Mouse (Mus musculus) CH12F3 (cell line): ENCODE results near the gene Gsx1.

ENCODE experiments used
- in situ Hi-C: fragments of 300-500 bp; cut with MboI; formaldehyde crosslinking; loops from 2 replicates; pipeline ENCODE4 v1.14.3; 2020; ENCODE audit warnings: low sequenced_read_pairs

Gene Gsx1

DNA sequence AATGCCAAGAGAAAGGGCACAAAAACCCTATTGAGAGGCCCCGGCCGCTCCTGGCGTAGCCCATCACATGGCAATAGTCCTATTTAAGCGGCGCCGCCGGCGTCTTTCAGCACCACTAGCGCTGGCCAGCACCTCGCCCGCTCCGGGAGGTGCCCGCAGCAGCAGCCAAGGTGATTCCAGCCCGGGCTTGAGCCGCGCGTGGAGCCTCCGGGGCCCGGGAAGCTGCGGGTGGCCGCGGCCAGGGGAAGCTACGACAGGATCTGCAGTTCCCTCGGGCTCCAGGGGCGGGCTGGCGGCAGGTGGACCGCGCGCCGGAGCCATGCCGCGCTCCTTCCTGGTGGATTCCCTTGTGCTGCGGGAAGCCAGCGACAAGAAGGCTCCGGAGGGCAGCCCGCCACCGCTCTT lies at the start of gene Gsx1:
Gene Gsx1 (plus strand): TSS at position 126 of the 405 bp plus-strand sequence.
- in situ Hi-C loops = no loop called here

DNA sequence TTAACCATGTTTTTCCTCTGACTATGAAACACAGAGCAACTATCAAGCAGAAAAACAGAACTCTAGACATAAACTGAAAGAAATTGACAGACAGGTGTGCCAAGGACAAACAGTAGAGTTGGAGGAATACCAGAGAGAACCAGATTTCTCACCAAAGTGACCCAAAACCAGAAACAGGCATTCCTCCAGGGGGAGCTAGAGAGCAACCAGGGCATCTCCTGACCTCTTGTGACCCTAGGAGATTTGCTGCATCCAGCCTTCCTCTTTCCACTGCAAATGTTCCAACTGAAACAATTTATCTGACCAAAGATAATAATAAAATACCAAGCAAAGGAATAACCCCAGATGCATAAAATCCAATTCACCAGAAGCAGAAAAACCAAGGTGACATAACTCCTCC lies 41.2 kb upstream of the Gsx1 start:
- in situ Hi-C loops = no loop called here

DNA sequence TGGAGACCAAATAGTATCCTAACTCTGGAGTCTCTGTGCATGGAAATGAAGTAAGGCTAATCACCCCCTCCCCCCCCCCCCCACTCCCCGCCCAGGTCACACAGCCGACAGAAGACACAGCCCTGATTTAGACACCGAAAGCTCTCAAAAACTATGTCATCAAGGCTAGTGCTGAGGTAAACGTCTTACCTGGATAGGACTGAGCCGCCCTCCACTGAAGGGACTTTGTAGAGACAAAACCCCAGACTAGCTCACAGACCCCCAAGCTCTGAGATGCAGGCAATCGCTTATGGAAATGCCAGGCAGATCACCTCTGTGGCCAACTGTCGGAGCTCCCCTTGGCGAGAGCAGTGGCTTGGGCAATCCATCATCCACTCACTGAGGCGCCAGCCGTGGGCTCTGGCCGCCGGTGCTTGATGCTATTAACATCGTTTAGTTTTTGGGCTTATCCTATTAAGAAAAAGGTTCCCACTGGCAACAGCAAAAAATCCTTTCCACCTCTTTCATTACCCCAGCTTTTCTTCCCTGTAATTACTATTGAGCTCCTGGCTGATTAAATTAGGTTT lies 33.6 kb upstream of the Gsx1 start:
- in situ Hi-C loops = no loop called here

DNA sequence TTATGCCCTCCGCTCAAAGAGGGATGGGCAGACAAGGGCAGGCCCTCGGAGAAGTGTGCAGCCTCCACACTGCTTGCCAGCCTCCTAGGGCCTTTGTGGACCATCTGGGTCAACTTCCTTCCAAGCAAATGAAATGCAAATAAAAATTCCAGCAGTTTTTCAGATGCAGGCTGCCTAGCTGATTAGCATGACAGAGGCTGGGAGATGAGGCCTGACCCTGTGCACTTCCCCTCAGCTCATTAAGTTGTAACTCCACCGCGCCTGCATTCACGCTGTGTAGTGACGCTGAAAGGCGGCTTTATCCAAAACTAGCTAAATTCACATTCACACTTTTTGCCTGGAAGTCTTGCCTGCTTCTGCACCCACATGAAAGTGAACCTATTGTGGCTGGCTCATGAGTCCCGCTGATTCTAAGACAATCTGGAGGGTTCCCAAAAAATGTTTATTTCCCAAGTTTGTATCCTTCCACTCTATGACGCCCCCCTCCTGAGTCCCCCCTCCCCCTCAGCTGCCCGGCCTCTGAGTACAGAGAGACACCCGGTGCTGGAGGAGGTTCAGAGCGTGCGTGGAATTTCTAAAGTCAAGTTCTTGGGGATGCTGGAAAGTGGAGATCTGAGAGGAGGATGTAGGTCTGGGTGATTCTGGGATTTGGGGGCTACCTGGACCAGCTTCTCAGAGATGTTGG lies 32.9 kb upstream of the Gsx1 start:
- in situ Hi-C loops = no loop called here

DNA sequence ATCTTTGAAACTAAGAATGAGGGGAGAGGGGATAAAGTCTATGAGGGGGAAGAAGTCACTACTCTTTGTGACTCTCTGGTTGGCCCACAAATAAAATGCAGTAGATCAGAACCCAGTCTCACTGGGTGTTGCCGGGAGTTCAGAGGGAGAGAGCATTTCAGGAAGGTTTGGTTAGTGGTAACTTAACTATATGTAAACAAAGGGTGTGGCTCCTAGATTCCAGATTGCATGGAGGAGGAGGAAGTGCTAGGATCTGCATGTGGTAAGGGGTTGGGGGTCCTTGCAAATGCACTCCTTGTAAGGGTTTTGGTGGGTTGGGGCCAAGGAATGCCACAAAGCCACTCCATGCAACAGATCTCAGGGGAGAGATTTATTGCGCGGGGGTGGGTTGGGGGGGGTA lies 32.1 kb upstream of the Gsx1 start:
- in situ Hi-C loops = no loop called here

DNA sequence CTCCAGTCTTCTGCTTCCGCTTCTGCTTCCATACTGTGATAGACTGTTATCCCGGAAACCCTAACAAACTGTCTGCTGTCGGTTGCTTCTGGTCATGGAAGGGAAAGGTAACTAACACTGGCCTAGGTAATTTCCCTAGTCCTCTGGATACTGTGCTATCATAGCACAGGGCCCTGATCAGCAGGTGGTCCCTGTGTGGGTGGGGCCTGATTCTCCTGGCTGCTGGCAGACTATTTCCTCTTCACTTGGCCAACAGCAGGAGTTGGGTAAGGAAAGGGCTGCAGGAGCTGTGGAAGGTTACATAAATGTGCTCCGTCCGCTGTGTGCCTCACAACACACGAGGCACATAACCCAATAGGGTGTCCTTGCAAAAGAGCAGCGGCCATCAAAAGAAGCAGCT lies 31.1 kb upstream of the Gsx1 start:
- in situ Hi-C loops = no loop called here

- in situ Hi-C loops = no loop called here
These were observed 29.2 kb upstream of the Gsx1 start for GRCm38 (mm10) chr5:147159320-147159719.

- in situ Hi-C loops = no loop called here
These were observed 28.7 kb upstream of the Gsx1 start for GRCm38 (mm10) chr5:147159792-147160191.

GRCm38 (mm10) chr5:147165060-147165459 lies 23.4 kb upstream of the Gsx1 start:
- in situ Hi-C loops = no loop called here

- in situ Hi-C loops = no loop called here
These were observed 18.4 kb upstream of the Gsx1 start for GRCm38 (mm10) chr5:147170088-147170487.

DNA sequence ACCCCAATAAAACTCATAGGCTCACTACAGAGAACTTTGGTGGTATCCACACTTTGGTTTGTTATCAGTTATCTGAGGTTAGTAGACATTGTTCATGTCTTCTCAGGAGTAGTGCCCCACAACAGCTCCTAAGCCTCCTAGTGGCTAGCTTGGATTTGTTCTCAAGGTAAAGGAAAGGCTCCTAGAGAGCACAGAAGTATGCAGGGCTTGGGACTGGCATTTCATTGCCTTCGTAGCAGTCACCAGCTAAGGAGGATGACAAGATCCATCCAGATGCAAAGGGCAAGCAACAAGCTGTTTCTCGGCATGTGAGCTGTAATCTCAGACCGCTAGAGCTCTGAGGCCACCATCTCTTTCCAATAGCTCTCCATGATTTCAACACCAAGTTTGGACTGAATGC lies 14.4 kb upstream of the Gsx1 start:
- in situ Hi-C loops = no loop called here

- in situ Hi-C loops = no loop called here
These were observed 3.2 kb upstream of the Gsx1 start for GRCm38 (mm10) chr5:147185174-147185915.

- in situ Hi-C loops = no loop called here
These were observed 2.5 kb upstream of the Gsx1 start for GRCm38 (mm10) chr5:147186001-147186431.

DNA sequence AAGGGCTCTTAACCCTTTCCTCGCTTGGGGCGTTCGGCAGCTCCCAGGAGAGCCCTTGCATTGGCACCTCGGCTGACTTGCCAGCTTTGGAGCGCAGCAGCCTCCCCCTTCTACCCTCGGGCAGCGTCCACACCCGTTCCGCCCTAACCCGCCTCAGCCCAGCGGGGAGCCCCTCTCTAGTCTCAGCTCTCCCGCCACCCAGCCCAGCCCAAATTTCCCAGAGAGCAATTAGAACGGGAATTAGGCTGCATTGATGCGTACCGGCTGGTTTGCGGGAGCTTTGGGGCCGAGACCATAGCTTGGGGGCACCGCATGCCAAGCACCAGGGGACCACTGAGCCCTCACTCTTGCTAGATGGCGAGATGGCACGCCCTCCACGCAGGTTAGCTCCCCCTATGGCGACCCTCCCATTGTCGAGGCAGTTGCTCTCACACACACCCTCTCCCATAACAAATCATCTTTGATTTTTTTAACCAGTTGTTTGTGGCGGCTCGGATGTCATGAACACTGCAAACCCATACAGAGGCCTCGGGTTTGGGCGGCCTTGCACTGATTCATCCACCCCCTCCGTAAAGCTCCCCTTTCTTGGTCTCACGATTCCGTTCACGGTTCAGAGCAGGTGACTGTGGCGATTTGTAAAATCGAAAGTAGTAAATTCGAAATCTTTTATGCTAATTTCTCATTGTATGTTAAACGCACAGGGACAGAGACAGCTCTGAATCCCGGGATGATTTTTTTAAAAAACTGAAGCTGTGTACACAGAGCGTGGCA lies 1.5 kb upstream of the Gsx1 start:
- in situ Hi-C loops = no loop called here

- in situ Hi-C loops = no loop called here
These were observed 835 bp upstream of the Gsx1 start for GRCm38 (mm10) chr5:147187552-147188170.

GRCm38 (mm10) chr5:147189156-147189555 lies 660 bp downstream of the Gsx1 start:
- in situ Hi-C loops = no loop called here

- in situ Hi-C loops = no loop called here
These were observed 1.5 kb downstream of the Gsx1 start for GRCm38 (mm10) chr5:147189836-147190602.

DNA sequence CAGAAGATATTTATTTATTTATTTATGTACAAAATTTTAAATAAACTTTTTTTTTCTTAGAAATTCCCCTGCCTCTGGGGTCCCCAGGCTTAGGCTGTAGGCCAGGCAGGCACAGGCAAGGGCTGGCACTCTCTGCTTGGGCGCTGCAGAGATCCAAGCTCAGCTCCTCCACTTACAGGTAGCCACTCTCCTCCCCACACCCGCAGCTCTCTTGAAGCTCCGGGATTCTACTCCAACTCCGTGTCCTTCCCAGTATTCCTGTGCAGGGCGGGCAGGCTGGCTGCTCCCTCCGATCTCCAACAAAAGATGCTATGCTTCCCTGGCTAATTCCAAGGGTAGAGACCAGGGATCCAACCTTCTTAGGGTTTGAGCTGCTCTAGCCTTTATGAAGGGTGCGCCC lies 2.4 kb downstream of the Gsx1 start:
- in situ Hi-C loops = no loop called here

GRCm38 (mm10) chr5:147191801-147192575 lies 3.5 kb downstream of the Gsx1 start:
- in situ Hi-C loops = no loop called here
